Mouse (Mus musculus) heart, embryonic 13.5 days (tissue): ENCODE data around the gene Fcnb. TPM values are rescaled to one million over a fixed set of nuclear protein-coding genes. Genes with fewer than 3 reads are reported as not detected.
A peak's percentile ranks its signal among the peaks of the same experiment; 100 is the strongest.

ENCODE experiments used
- ATAC-seq: fragments of 200-750 bp; cut with Nextera tagmentation; 2 replicates; pipeline ENCODE4 v1.8.0; 2017; ENCODE audit warnings: moderate TSS enrichment; ENCODE audit not compliant: insufficient number of reproducible peaks, low FRiP score, low TSS enrichment; ENCODE audit errors: extremely low read depth
- H3K27ac ChIP-seq: fragments of 300-500 bp; sonication (generic); replicated peaks from 2 replicates; pipeline ENCODE4 v1.5.1; 2015; ENCODE audit warnings: moderate library complexity, mild to moderate bottlenecking, inconsistent platforms
- H3K27me3 ChIP-seq: fragments of 300-500 bp; sonication (generic); replicated peaks from 2 replicates; pipeline ENCODE4 v1.6.1; 2015; ENCODE audit warnings: mild to moderate bottlenecking, inconsistent platforms
- H3K36me3 ChIP-seq: fragments of 300-500 bp; sonication (generic); 2 replicates; pipeline ENCODE4 v1.6.1; 2015; ENCODE audit warnings: mild to moderate bottlenecking, inconsistent platforms
- H3K4me1 ChIP-seq: fragments of 300-500 bp; sonication (generic); 2 replicates; pipeline ENCODE4 v1.6.1; 2015; ENCODE audit warnings: inconsistent platforms
- H3K4me2 ChIP-seq: fragments of 300-500 bp; sonication (generic); 2 replicates; pipeline ENCODE4 v1.6.1; 2015; ENCODE audit warnings: inconsistent platforms, mild to moderate bottlenecking, moderate library complexity
- H3K4me3 ChIP-seq: fragments of 300-500 bp; sonication (generic); 2 replicates; pipeline ENCODE4 v1.5.1; 2015; ENCODE audit warnings: moderate library complexity, mild to moderate bottlenecking, inconsistent platforms
- H3K9ac ChIP-seq: fragments of 300-500 bp; sonication (generic); 2 replicates; pipeline ENCODE4 v1.6.1; 2015; ENCODE audit warnings: inconsistent platforms, mild to moderate bottlenecking, moderate library complexity
- H3K9me3 ChIP-seq: fragments of 300-500 bp; sonication (generic); 2 replicates; pipeline ENCODE4 v1.6.1; 2016; ENCODE audit warnings: inconsistent platforms
- WGBS: fragments of 180-500 bp; shearing (Covaris S2); methylation state at CpG from one replicate; pipeline ENCODE4 v1.1.7; 2015; ENCODE audit warnings: mixed read lengths; 5-methylcytosine and 5-hydroxymethylcytosine counted together
- polyA plus RNA-seq: library from polyadenylated mRNA; unstranded; fragments of >200 nt; fragmentation: Nextera tagmentation; extraction: Ambion mirVana; gene quantifications from 2 replicates; pipeline ENCODE4 v1.2.1, GENCODE M21; 2015

Gene Fcnb
- polyA plus RNA-seq, 1 experiment from 2014 or later: 0.28 TPM

GRCm38 (mm10) chr2:28075616-28076187 is 9.0 kb downstream of the Fcnb start:
- WGBS: 63% methylated on average over 7 of the region's 7 CpGs
- no peak for ATAC-seq

GRCm38 (mm10) chr2:28068537-28068878 is 16.2 kb downstream of the Fcnb start:
- no peak overlapping the region for H3K4me3 ChIP-seq
- H3K4me2 ChIP-seq: no peak overlapping the region
- no peaks in the 10 kb centered on the region for H3K36me3 ChIP-seq
- H3K27me3 ChIP-seq: no peaks in the 10 kb centered on the region
- 67% methylated on average over 9 of the region's 9 CpGs for WGBS
- H3K4me1 ChIP-seq: peaks cover 18% of the 10 kb centered on the region
- no peak overlapping the region for H3K27ac ChIP-seq
- no peak for ATAC-seq
- H3K9me3 ChIP-seq: no peaks in the 10 kb centered on the region
- no peak overlapping the region for H3K9ac ChIP-seq

More at GRCm38 (mm10) chr2:28075616-28076187, 9.0 kb downstream of the Fcnb start:
- no peak overlapping the region for H3K4me3 ChIP-seq
- H3K27me3 ChIP-seq: 0 out of 2 replicates have a peak, but pooled peaks cover 2% of the 10 kb centered on the region
- H3K9ac ChIP-seq: no peak overlapping the region
- no peaks in the 10 kb centered on the region for H3K36me3 ChIP-seq
- no peak overlapping the region for H3K4me2 ChIP-seq
- H3K9me3 ChIP-seq: no peaks in the 10 kb centered on the region
- no peaks in the 10 kb centered on the region for H3K4me1 ChIP-seq
- H3K27ac ChIP-seq: no peak overlapping the region

DNA sequence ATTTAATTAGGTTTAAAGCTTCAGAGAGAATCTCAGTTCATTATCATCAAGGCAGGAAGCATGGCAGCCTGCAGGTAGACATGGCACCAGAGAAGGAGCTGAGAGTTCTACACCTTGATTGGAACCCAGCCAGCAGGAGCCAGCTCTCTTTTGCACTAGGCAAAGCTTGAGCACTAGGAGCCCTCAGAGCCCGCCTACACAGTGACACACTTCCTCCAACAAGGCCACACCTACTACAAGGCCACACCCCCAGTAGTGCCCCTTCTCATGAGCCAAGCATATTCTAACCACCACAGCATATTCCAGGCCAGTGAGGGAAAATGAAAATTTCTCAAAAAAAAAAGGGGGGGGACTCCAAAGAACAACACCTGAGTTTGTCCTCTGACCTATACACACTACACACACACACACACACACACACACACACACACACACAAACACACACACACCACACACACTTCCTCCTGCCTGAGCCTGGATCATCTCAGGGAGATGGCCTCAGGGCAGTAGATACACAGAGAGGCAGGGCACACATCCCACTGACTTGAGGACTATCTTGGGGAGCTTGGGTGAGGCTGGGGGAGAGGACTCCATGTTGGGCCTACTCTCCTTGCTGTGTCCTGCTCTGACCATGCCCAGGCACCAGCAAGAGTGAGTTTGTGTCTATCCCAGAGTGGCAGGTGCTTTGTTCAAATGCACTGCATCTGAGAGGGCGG is 16.7 kb downstream of the Fcnb start:
- H3K4me2 ChIP-seq: no peak overlapping the region
- ATAC-seq: peak; percentile 53; the same call in 1 of the 2 replicates
- no peaks in the 10 kb centered on the region for H3K27me3 ChIP-seq
- H3K36me3 ChIP-seq: no peaks in the 10 kb centered on the region
- no peaks in the 10 kb centered on the region for H3K9me3 ChIP-seq
- WGBS: 77% methylated on average over 2 of the region's 2 CpGs
- peaks cover 18% of the 10 kb centered on the region for H3K4me1 ChIP-seq
- no peak overlapping the region for H3K9ac ChIP-seq
- H3K27ac ChIP-seq: peak overlapping the region; percentile 48; the same call in 1 of the 2 replicates
- H3K4me3 ChIP-seq: no peak overlapping the region

DNA sequence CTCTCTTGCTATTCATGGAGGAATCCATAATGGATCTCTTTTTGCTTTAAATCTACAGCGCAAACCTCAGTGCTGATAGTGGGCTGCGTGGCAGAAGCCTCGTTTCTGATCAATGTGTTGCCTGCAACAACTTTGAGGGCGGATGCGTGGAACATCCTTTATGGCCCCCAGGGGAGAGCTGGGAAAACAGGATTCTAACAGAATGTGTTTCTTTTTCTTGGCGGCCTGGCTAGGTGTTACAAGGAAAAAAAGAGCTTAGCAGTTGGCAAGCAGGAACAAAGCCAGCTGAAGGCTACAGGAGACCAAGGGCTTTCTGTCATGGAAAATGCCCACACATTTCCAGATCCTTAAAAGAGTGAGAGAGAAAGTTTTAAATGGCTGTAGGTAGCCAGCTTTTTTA is 17.5 kb downstream of the Fcnb start:
- Histone ChIP-seq H3K4me1 (peaks cover 18% of the 10 kb centered on the region), H3K4me3 (no peak overlapping the region), H3K27me3 (no peaks in the 10 kb centered on the region), H3K27ac (peak overlapping the region; percentile 48; the same call in 1 of the 2 replicates), H3K36me3 (no peaks in the 10 kb centered on the region), H3K9me3 (no peaks in the 10 kb centered on the region), H3K4me2 (no peak overlapping the region), H3K9ac (no peak overlapping the region)
- WGBS: 61% methylated on average over 6 of the region's 6 CpGs
- no peak for ATAC-seq

DNA sequence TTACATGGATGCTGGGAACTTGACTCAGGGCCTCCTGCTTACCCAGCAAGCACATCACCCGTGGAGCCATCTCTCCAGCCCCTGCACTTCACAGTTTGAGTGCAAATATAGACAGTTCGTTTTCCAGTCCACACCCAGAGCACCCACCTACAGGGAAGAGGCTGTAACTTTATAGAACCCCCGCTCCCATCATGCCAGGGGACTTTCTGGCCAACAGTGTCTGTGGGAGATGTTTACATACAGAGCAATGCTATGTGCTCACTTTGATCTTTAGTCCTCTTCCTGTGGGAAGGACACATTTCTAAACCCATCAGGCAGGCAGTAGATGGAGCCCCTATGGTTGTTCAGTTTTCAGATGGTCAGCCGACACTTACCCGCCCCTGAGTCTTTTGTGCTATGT is 18.0 kb downstream of the Fcnb start:
- Histone ChIP-seq H3K4me1 (peaks cover 18% of the 10 kb centered on the region), H3K4me3 (no peak overlapping the region), H3K27ac (no peak overlapping the region), H3K9ac (no peak overlapping the region), H3K9me3 (no peaks in the 10 kb centered on the region), H3K27me3 (no peaks in the 10 kb centered on the region), H3K4me2 (no peak overlapping the region), H3K36me3 (no peaks in the 10 kb centered on the region)
- WGBS: 74% methylated on average over 5 of the region's 5 CpGs
- ATAC-seq: no peak

GRCm38 (mm10) chr2:28065081-28065651 is 19.5 kb downstream of the Fcnb start:
- Histone ChIP-seq H3K9me3 (no peaks in the 10 kb centered on the region), H3K4me3 (no peak overlapping the region), H3K27ac (peak overlapping the region; percentile 20; the same call in 1 of the 2 replicates), H3K4me2 (no peak overlapping the region), H3K36me3 (no peaks in the 10 kb centered on the region), H3K9ac (no peak overlapping the region), H3K4me1 (peaks cover 18% of the 10 kb centered on the region), H3K27me3 (no peaks in the 10 kb centered on the region; the same call in 1 of the 2 replicates)
- 82% methylated on average over 5 of the region's 5 CpGs for WGBS
- ATAC-seq: no peak

DNA sequence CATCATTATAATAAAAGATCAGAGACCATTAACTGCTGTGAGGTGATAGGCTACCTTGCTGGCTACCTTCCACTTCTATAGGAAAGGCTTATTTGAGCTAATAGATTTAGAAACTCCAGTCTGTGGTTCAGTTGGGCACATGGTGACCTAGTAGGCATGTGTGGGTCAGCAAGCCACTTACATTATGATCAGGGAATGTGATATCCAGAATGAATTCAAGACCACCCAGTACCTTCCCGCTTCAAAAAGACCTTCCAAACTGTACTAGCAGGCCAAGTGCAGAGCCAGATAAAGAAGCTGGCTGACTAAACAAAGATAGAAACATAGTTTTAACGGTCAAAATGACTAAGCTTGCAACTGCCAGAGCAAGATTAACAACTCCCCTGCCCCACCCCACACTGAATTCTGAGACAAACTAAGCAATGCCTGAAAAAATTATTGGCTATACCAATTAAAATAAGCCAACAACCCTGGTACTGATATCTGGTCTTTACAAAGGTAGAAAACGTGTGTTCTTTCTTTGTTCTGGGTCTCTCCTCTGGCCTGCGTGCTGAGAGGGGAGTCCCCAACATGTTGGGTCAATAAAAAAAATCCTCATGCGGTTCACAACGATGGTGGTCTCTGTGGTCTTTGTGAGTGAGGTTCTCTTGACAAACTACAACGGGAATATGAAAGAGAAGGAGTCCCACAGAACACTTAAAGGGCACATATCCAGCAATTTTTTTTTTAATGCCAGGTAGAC is 20.2 kb downstream of the Fcnb start:
- no peaks in the 10 kb centered on the region; the same call in 1 of the 2 replicates for H3K27me3 ChIP-seq
- WGBS: 63% methylated on average over 7 of the region's 7 CpGs
- no peak overlapping the region for H3K4me3 ChIP-seq
- peaks cover 18% of the 10 kb centered on the region for H3K4me1 ChIP-seq
- ATAC-seq: no peak
- no peak overlapping the region for H3K9ac ChIP-seq
- H3K9me3 ChIP-seq: no peaks in the 10 kb centered on the region
- no peak overlapping the region for H3K4me2 ChIP-seq
- H3K27ac ChIP-seq: peak overlapping the region; percentile 20; the same call in 1 of the 2 replicates
- H3K36me3 ChIP-seq: no peaks in the 10 kb centered on the region

GRCm38 (mm10) chr2:28063711-28064338 is 20.9 kb downstream of the Fcnb start:
- Histone ChIP-seq H3K9ac (no peak overlapping the region), H3K4me1 (peaks cover 18% of the 10 kb centered on the region), H3K27ac (peak overlapping the region; percentile 20; the same call in 1 of the 2 replicates), H3K4me2 (no peak overlapping the region), H3K4me3 (no peak overlapping the region), H3K36me3 (no peaks in the 10 kb centered on the region), H3K27me3 (no peaks in the 10 kb centered on the region; the same call in 1 of the 2 replicates), H3K9me3 (no peaks in the 10 kb centered on the region)
- 81% methylated on average over 4 of the region's 4 CpGs for WGBS
- no peak for ATAC-seq

DNA sequence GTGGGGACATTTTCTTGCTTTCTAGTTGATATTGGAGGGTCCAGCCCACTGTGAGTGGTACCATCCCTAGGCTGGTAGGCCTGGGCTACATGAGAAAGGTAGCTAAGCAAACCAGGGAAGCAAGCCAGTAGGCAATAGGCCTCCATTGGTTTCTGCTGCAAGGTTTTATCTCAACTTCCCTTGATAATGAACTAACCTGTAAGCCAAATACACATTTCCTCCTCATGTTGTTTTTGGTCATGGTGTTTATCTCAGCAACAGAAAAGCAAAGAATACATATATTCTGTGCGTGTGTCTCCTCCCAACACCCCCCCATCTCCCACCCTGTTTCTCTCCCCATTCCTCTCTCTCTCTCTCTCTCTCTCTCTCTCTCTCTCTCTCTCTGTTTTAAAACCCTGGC is 24.8 kb downstream of the Fcnb start:
- no peak overlapping the region for H3K4me2 ChIP-seq
- H3K36me3 ChIP-seq: no peaks in the 10 kb centered on the region
- H3K27ac ChIP-seq: no peak overlapping the region
- ATAC-seq: no peak
- 0 out of 2 replicates have a peak, but pooled peaks cover 4% of the 10 kb centered on the region for H3K4me1 ChIP-seq
- no peak overlapping the region for H3K9ac ChIP-seq
- no peaks in the 10 kb centered on the region; the same call in 1 of the 2 replicates for H3K27me3 ChIP-seq
- no peaks in the 10 kb centered on the region for H3K9me3 ChIP-seq
- WGBS: 56% methylated on average over 1 of the region's 1 CpGs
- H3K4me3 ChIP-seq: no peak overlapping the region

GRCm38 (mm10) chr2:28047092-28047491 is 37.6 kb downstream of the Fcnb start:
- Histone ChIP-seq H3K4me3 (no peak overlapping the region), H3K4me2 (no peak overlapping the region), H3K9ac (no peak overlapping the region), H3K4me1 (peaks cover 4% of the 10 kb centered on the region; the same call in 1 of the 2 replicates), H3K9me3 (no peaks in the 10 kb centered on the region), H3K36me3 (no peaks in the 10 kb centered on the region), H3K27ac (no peak overlapping the region), H3K27me3 (no peaks in the 10 kb centered on the region)
- 70% methylated on average over 7 of the region's 7 CpGs for WGBS
- no peak for ATAC-seq

GRCm38 (mm10) chr2:28046311-28046710 is 38.4 kb downstream of the Fcnb start:
- no peak for ATAC-seq
- 61% methylated on average over 6 of the region's 6 CpGs for WGBS
- H3K27me3 ChIP-seq: no peaks in the 10 kb centered on the region
- H3K9me3 ChIP-seq: no peaks in the 10 kb centered on the region
- H3K27ac ChIP-seq: no peak overlapping the region
- no peak overlapping the region for H3K9ac ChIP-seq
- H3K4me1 ChIP-seq: peaks cover 4% of the 10 kb centered on the region; the same call in 1 of the 2 replicates
- H3K4me3 ChIP-seq: no peak overlapping the region
- H3K36me3 ChIP-seq: no peaks in the 10 kb centered on the region
- no peak overlapping the region for H3K4me2 ChIP-seq
